Mouse (Mus musculus) heart, embryonic 10.5 days (tissue): ENCODE measurements at regions not wholly inside any gene's neighbourhood (a gene's known extent, or its start where the extent isn't known, plus 50 kb on each side); places are given as distances from the start of the nearest gene placed in this dataset.

Source experiments
- DNase-seq: peaks from one replicate; pipeline ENCODE4 v3.0.0-alpha.2; 2017; ENCODE audit warnings: low spot score
- H3K27ac ChIP-seq: fragments of 300-500 bp; sonication (generic); 2 replicates; pipeline ENCODE4 v1.5.1; 2016; ENCODE audit warnings: mild to moderate bottlenecking
- H3K27me3 ChIP-seq: fragments of 300-500 bp; sonication (generic); 2 replicates; pipeline ENCODE4 v1.6.1; 2016; ENCODE audit warnings: mild to moderate bottlenecking; ENCODE audit not compliant: poor library complexity, insufficient read depth, severe bottlenecking
- H3K36me3 ChIP-seq: fragments of 300-500 bp; sonication (generic); 2 replicates; pipeline ENCODE4 v1.6.1; 2016; ENCODE audit warnings: mild to moderate bottlenecking, moderate library complexity
- H3K4me1 ChIP-seq: fragments of 300-500 bp; sonication (generic); 2 replicates; pipeline ENCODE4 v1.6.1; 2016; ENCODE audit warnings: mild to moderate bottlenecking
- H3K4me3 ChIP-seq: fragments of 300-500 bp; sonication (generic); 2 replicates; pipeline ENCODE4 v1.5.1; 2016; ENCODE audit warnings: mild to moderate bottlenecking, moderate library complexity
- H3K9me3 ChIP-seq: fragments of 300-500 bp; sonication (generic); 2 replicates; pipeline ENCODE4 v1.6.1; 2016; ENCODE audit warnings: mild to moderate bottlenecking, moderate library complexity
- WGBS: fragments of 180-500 bp; shearing (Covaris S2); methylation state at CpG from one replicate; pipeline ENCODE4 v1.1.7; 2016; 5-methylcytosine and 5-hydroxymethylcytosine counted together

DNA sequence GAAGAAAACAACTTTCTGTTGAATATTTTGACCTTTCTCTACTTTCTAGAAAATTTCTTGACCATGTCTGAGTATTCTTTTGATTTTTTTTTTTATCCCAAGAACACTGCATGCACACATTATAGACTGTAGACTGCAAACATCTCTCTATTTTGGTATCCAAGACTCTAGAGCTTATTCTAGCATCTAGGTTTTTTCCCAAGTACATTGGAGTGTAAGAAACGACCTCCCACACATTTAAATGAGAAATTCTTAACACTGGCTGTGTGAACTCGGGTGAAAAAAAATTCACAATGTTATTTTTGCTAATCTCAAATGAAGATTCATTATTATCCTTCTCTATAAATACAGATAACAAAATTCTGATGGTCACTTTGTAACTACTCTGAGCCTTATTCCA is 112.0 kb upstream of the Dpt start:
- Histone ChIP-seq H3K27ac (no peak overlapping the region), H3K4me1 (no peaks in the 10 kb centered on the region), H3K27me3 (no peaks in the 10 kb centered on the region), H3K9me3 (no peaks in the 10 kb centered on the region), H3K4me3 (no peak overlapping the region), H3K36me3 (no peaks in the 10 kb centered on the region)
- WGBS: 52% methylated on average over 2 of the region's 2 CpGs
- DNase-seq: no peak

- 91% methylated on average over 3 of the region's 3 CpGs for WGBS
- no peaks in the 10 kb centered on the region for H3K36me3 ChIP-seq
- no peaks in the 10 kb centered on the region for H3K27me3 ChIP-seq
- DNase-seq: no peak
- H3K9me3 ChIP-seq: no peaks in the 10 kb centered on the region
- H3K27ac ChIP-seq: no peak overlapping the region
- no peak overlapping the region for H3K4me3 ChIP-seq
- no peaks in the 10 kb centered on the region for H3K4me1 ChIP-seq
These were observed 112.7 kb upstream of the Dpt start for GRCm38 (mm10) chr1:164683788-164684187.

GRCm38 (mm10) chr1:164682867-164683599 is 113.4 kb upstream of the Dpt start:
- no peak for DNase-seq
- H3K9me3 ChIP-seq: no peaks in the 10 kb centered on the region
- no peak overlapping the region for H3K4me3 ChIP-seq
- no peaks in the 10 kb centered on the region for H3K36me3 ChIP-seq
- H3K4me1 ChIP-seq: 0 out of 2 replicates have a peak, but pooled peaks cover 3% of the 10 kb centered on the region
- H3K27ac ChIP-seq: no peak overlapping the region
- no peaks in the 10 kb centered on the region for H3K27me3 ChIP-seq
- 64% methylated on average over 5 of the region's 5 CpGs for WGBS

- Histone ChIP-seq H3K27ac (no peak overlapping the region), H3K4me1 (0 out of 2 replicates have a peak, but pooled peaks cover 3% of the 10 kb centered on the region), H3K4me3 (no peak overlapping the region), H3K9me3 (no peaks in the 10 kb centered on the region), H3K36me3 (no peaks in the 10 kb centered on the region), H3K27me3 (no peaks in the 10 kb centered on the region)
- WGBS: 90% methylated on average over 6 of the region's 6 CpGs
- no peak for DNase-seq
These were observed 114.0 kb upstream of the Dpt start for GRCm38 (mm10) chr1:164682426-164682825.

DNA sequence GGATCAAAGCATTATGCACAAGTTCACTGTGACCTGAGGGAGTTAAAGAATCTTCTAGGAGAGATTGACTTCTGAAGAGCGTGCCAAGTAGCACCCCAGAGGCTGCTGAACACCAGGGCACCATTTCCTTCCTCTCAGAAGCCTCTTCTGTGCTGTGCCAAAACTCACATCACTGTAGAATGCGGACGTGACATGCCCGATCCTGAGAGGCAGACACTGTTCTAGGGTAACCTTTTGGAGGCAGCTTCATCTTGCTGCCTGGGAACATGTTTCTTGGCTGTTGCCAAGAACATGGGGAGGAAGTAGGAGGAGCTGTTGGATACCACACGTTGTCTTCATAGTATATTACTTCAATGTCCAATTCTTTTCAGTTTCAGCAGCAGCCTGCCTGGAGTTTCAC is 114.9 kb upstream of the Dpt start:
- Histone ChIP-seq H3K36me3 (no peaks in the 10 kb centered on the region), H3K4me1 (0 out of 2 replicates have a peak, but pooled peaks cover 3% of the 10 kb centered on the region), H3K4me3 (no peak overlapping the region), H3K9me3 (no peaks in the 10 kb centered on the region), H3K27ac (no peak overlapping the region), H3K27me3 (no peaks in the 10 kb centered on the region)
- 72% methylated on average over 5 of the region's 5 CpGs for WGBS
- DNase-seq: no peak

DNA sequence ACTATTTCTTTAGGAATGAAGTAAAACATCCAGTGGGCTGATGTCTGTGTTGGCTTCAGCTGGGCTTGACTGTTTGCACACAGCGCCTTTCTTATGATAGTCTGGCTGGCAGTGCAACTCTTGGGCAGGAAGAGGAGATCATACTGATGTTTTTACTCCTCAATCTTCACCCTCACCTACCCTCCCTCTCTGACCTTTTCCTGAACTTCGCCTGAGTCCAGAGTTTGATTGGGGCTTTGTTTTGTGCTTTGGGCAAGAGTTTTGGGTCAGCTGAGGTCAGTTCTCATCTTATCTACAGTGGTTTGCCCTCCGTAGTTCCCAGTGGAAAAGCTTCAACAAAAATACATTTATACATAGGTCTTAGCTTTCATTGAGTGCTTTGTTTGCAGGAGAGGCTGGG is 118.1 kb upstream of the Dpt start:
- H3K4me1 ChIP-seq: 0 out of 2 replicates have a peak, but pooled peaks cover 3% of the 10 kb centered on the region
- DNase-seq: no peak
- no peak overlapping the region for H3K27ac ChIP-seq
- H3K9me3 ChIP-seq: no peaks in the 10 kb centered on the region
- no peak overlapping the region for H3K4me3 ChIP-seq
- 37% methylated on average over 3 of the region's 3 CpGs for WGBS
- no peaks in the 10 kb centered on the region for H3K36me3 ChIP-seq
- H3K27me3 ChIP-seq: no peaks in the 10 kb centered on the region

- DNase-seq: no peak
- no peaks in the 10 kb centered on the region for H3K36me3 ChIP-seq
- WGBS: 96% methylated on average over 1 of the region's 1 CpGs
These were observed 144.2 kb upstream of the Dpt start for GRCm38 (mm10) chr1:164652244-164652643.

GRCm38 (mm10) chr1:164637901-164638462 is 158.5 kb upstream of the Dpt start:
- DNase-seq: no peak
- 83% methylated on average over 7 of the region's 7 CpGs for WGBS
- H3K9me3 ChIP-seq: no peaks in the 10 kb centered on the region
- H3K4me1 ChIP-seq: no peaks in the 10 kb centered on the region
- no peak overlapping the region for H3K27ac ChIP-seq
- H3K4me3 ChIP-seq: no peak overlapping the region
- no peaks in the 10 kb centered on the region for H3K27me3 ChIP-seq
- H3K36me3 ChIP-seq: no peaks in the 10 kb centered on the region

More at GRCm38 (mm10) chr1:164652244-164652643, 144.2 kb upstream of the Dpt start:
- H3K27me3 ChIP-seq: no peaks in the 10 kb centered on the region
- no peak overlapping the region for H3K27ac ChIP-seq
- no peaks in the 10 kb centered on the region; the same call in 1 of the 2 replicates for H3K4me1 ChIP-seq
- H3K9me3 ChIP-seq: no peaks in the 10 kb centered on the region
- no peak overlapping the region for H3K4me3 ChIP-seq

- H3K4me3 ChIP-seq: no peak overlapping the region
- H3K36me3 ChIP-seq: no peaks in the 10 kb centered on the region
- H3K27me3 ChIP-seq: no peaks in the 10 kb centered on the region
- WGBS: 75% methylated on average over 6 of the region's 6 CpGs
- DNase-seq: no peak
- H3K27ac ChIP-seq: no peak overlapping the region
- no peaks in the 10 kb centered on the region for H3K4me1 ChIP-seq
- H3K9me3 ChIP-seq: no peaks in the 10 kb centered on the region
These were observed 164.8 kb upstream of the Dpt start for GRCm38 (mm10) chr1:164631679-164632078.

DNA sequence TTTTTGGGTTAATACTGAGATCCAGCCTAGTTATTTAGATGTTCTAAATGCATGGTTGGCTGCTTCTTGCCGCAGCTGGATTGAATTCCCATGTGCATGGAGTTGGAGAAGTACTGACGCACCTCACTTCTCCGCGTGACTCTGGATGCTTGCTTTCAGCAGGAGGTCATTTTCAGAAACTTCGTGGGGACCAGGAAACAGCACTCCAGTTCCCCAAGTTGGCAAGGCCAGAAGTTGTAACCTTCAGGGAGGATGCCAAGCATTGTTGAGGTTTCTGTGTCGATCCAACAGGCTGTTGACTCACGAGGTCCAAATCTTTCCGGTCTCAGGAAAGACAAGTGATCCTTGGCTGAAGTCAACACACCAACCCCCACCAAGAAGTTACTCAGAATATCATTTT is 167.6 kb upstream of the Dpt start:
- DNase-seq: no peak
- Histone ChIP-seq H3K4me1 (no peaks in the 10 kb centered on the region), H3K9me3 (no peaks in the 10 kb centered on the region), H3K36me3 (no peaks in the 10 kb centered on the region), H3K27me3 (no peaks in the 10 kb centered on the region), H3K4me3 (no peak overlapping the region), H3K27ac (no peak overlapping the region)
- WGBS: 78% methylated on average over 8 of the region's 8 CpGs

DNA sequence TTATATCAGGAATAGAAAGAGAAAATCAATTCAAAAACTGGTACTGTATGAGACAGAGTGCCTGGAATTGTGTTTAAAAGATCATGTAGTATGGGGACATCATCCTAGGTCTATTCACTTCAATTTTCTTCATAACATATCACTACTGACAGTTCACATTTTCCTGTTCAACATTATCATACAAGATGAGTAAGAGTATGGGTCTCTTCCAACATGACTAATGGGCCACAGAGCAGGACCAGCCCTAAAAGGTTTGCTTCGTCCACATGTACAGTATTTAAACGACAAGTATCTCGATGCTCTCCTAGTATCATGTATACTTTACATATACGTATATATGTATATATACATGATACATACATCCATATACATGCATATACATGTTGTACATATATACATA is 164.8 kb upstream of the Atp1b1 start:
- no peak overlapping the region for H3K4me3 ChIP-seq
- no peaks in the 10 kb centered on the region for H3K9me3 ChIP-seq
- no peaks in the 10 kb centered on the region for H3K36me3 ChIP-seq
- no peak overlapping the region for H3K27ac ChIP-seq
- no peaks in the 10 kb centered on the region for H3K27me3 ChIP-seq
- peaks cover 5% of the 10 kb centered on the region; the same call in 1 of the 2 replicates for H3K4me1 ChIP-seq
- DNase-seq: no peak
- WGBS: 88% methylated on average over 4 of the region's 4 CpGs

DNA sequence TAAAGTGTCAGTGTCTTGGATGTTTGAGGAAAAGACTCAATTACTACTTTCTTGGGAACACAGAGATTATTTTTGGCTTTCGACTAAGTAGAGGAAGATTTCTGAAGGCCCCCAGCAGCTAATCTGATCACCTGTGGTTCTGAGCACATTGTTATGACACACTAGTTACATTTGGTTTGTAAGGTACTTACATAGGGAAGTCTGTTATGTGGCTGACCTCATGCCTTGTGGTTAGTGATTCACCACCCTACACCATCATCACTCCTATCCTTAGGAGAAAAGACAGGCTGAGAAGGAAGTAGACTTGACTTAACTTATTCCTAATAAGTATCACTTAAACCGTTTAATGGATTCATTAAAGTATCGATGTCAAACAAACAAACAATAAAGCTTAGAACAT is 164.3 kb upstream of the Atp1b1 start:
- Histone ChIP-seq H3K36me3 (no peaks in the 10 kb centered on the region), H3K9me3 (no peaks in the 10 kb centered on the region), H3K4me1 (peaks cover 5% of the 10 kb centered on the region; the same call in 1 of the 2 replicates), H3K27me3 (no peaks in the 10 kb centered on the region), H3K27ac (no peak overlapping the region), H3K4me3 (no peak overlapping the region)
- DNase-seq: no peak
- WGBS: 84% methylated on average over 3 of the region's 3 CpGs

- H3K4me1 ChIP-seq: peaks cover 5% of the 10 kb centered on the region; the same call in 1 of the 2 replicates
- no peaks in the 10 kb centered on the region for H3K9me3 ChIP-seq
- no peaks in the 10 kb centered on the region for H3K36me3 ChIP-seq
- 81% methylated on average over 1 of the region's 1 CpGs for WGBS
- H3K27me3 ChIP-seq: no peaks in the 10 kb centered on the region
- DNase-seq: no peak
- no peak overlapping the region for H3K4me3 ChIP-seq
- H3K27ac ChIP-seq: no peak overlapping the region
These were observed 162.0 kb upstream of the Atp1b1 start for GRCm38 (mm10) chr1:164620129-164620528.
